Comparison of ENCODE assay signal across 8 mouse cellular contexts in genomic region chr19:8920836-8921291, GRCm38 (mm10). TPM values are rescaled to one million over a fixed set of nuclear protein-coding genes. Genes with fewer than 3 reads are reported as not detected.
DNase-seq lines count a peak whose midpoint lies in the region; ATAC-seq and TF ChIP-seq lines count a peak whose summit lies in the region.

No protein-coding gene starts in this region.

- H3K4me2 ChIP-seq in heart, embryonic 15.5 days = peak overlapping the region; percentile 77
- H3K4me2 ChIP-seq in limb, embryonic 14.5 days (replicated peaks; ENCODE audit: low read depth, low read length, severe bottlenecking) = peak overlapping the region; percentile 91
- peak overlapping the region; percentile 71 for H3K4me2 ChIP-seq in neural tube, embryonic 12.5 days (replicated peaks)

- H3K36me3 ChIP-seq in heart, embryonic 15.5 days = peaks cover 23% of the 10 kb centered on the region
- peaks cover 29% of the 10 kb centered on the region for H3K36me3 ChIP-seq in limb, embryonic 14.5 days (ENCODE audit: control insufficient read depth, insufficient read depth, low read length)
- H3K36me3 ChIP-seq in neural tube, embryonic 12.5 days = peaks cover 21% of the 10 kb centered on the region

- H3K4me3 ChIP-seq in lung, adult 2 months (replicated peaks; ENCODE audit: extremely low read depth, low read depth, low read length) = peak overlapping the region; percentile 79
- peak overlapping the region; percentile 67 for H3K4me3 ChIP-seq in bone marrow macrophage, adult 2 months (ENCODE audit: insufficient read depth, low read length)
- H3K4me3 ChIP-seq in heart, embryonic 15.5 days = peak overlapping the region; percentile 92
- peak overlapping the region; percentile 79 for H3K4me3 ChIP-seq in limb, embryonic 14.5 days (replicated peaks; ENCODE audit: low read length)
- H3K4me3 ChIP-seq in neural tube, embryonic 12.5 days = peak overlapping the region; percentile 83

- TF ChIP-seq POLR2A in lung, adult 2 months (IDR thresholded peaks at IDR 0.05; ENCODE audit: borderline replicate concordance, extremely low read depth, low read depth, low read length) = no peak
- no peak; the same call in 1 of the 2 replicates for TF ChIP-seq POLR2A in bone marrow macrophage, adult 2 months (IDR thresholded peaks at IDR 0.05; ENCODE audit: borderline replicate concordance, low read depth, low read length)
- no peak for TF ChIP-seq POLR2A in limb, embryonic 14.5 days (IDR thresholded peaks at IDR 0.05; ENCODE audit: borderline replicate concordance, extremely low read depth, insufficient read depth, insufficient read length)

- peak; percentile 21; the same call in 1 of the 2 replicates for ATAC-seq in heart, embryonic 15.5 days (replicated peaks; ENCODE audit: insufficient number of reproducible peaks, insufficient read depth, low FRiP score, low read depth)
- no peak for ATAC-seq in limb, embryonic 14.5 days (ENCODE audit: low FRiP score, low read depth)
- ATAC-seq in neural tube, embryonic 12.5 days (ENCODE audit: low FRiP score, low read depth) = no peak

- H3K9ac ChIP-seq in heart, embryonic 15.5 days = peak overlapping the region; percentile 79
- H3K9ac ChIP-seq in limb, embryonic 14.5 days (ENCODE audit: low read depth, low read length, severe bottlenecking) = peak overlapping the region; percentile 77
- peak overlapping the region; percentile 81 for H3K9ac ChIP-seq in neural tube, embryonic 12.5 days

- DNase-seq in lung, adult 2 months = no peak
- DNase-seq in lung, postnatal 10 days = no peak
- DNase-seq in limb, embryonic 14.5 days (ENCODE audit: low spot score) = peak; percentile 68
- no peak for DNase-seq in frontal cortex, postnatal 36 days (ENCODE audit: low spot score in 2 of 2)
- no peak for DNase-seq in left cerebral cortex, postnatal 36 days (ENCODE audit: low spot score in 2 of 2)

- no peaks in the 10 kb centered on the region for H3K9me3 ChIP-seq in heart, embryonic 15.5 days (replicated peaks)
- H3K9me3 ChIP-seq in limb, embryonic 14.5 days (ENCODE audit: control insufficient read depth, low read length) = no peaks in the 10 kb centered on the region
- H3K9me3 ChIP-seq in neural tube, embryonic 12.5 days = no peaks in the 10 kb centered on the region

- H3K27ac ChIP-seq in bone marrow macrophage, adult 2 months (ENCODE audit: insufficient read depth, low read depth, low read length) = peak overlapping the region; percentile 68
- peak overlapping the region; percentile 93 for H3K27ac ChIP-seq in heart, embryonic 15.5 days
- H3K27ac ChIP-seq in limb, embryonic 14.5 days (replicated peaks; ENCODE audit: low read depth, low read length) = peak overlapping the region; percentile 86
- peak overlapping the region; percentile 75 for H3K27ac ChIP-seq in neural tube, embryonic 12.5 days

- H3K27me3 ChIP-seq in heart, embryonic 15.5 days = no peaks in the 10 kb centered on the region
- no peaks in the 10 kb centered on the region for H3K27me3 ChIP-seq in limb, embryonic 14.5 days (ENCODE audit: control insufficient read depth, insufficient read depth, low read length)
- no peaks in the 10 kb centered on the region for H3K27me3 ChIP-seq in neural tube, embryonic 12.5 days (replicated peaks)

- 2% methylated on average over 6 of the region's 6 CpGs for WGBS in lung, adult 2 months
- WGBS in heart, embryonic 15.5 days = under 1% methylated on average over 6 of the region's 6 CpGs
- WGBS in limb, embryonic 14.5 days = under 1% methylated on average over 6 of the region's 6 CpGs
- 4% methylated on average over 6 of the region's 6 CpGs for WGBS in neural tube, embryonic 12.5 days

- no peak for TF ChIP-seq CTCF in lung, adult 2 months (IDR thresholded peaks at IDR 0.05; ENCODE audit: insufficient read depth, low read length)
- TF ChIP-seq CTCF in bone marrow macrophage, adult 2 months (IDR thresholded peaks at IDR 0.05; ENCODE audit: low read depth, low read length) = no peak

- intact Hi-C loops in left cerebral cortex, postnatal 36 days (cut with DNase I) = no loop called here

- H3K4me1 ChIP-seq in lung, adult 2 months (ENCODE audit: control insufficient read depth, insufficient read depth, low read length) = peaks cover 5% of the 10 kb centered on the region
- peaks cover 15% of the 10 kb centered on the region for H3K4me1 ChIP-seq in bone marrow macrophage, adult 2 months (ENCODE audit: control insufficient read depth, insufficient read depth, low read length)
- H3K4me1 ChIP-seq in heart, embryonic 15.5 days (replicated peaks) = peaks cover 15% of the 10 kb centered on the region
- H3K4me1 ChIP-seq in limb, embryonic 14.5 days (ENCODE audit: control insufficient read depth, insufficient read depth, low read length) = peaks cover 13% of the 10 kb centered on the region
- peaks cover 13% of the 10 kb centered on the region for H3K4me1 ChIP-seq in neural tube, embryonic 12.5 days

RNA-seq across cellular contexts. Expression of gene B3gat3, which starts 0.7 kb away (rescaled TPM):
- polyA plus RNA-seq in lung, adult 2 months (2012; rRNA removed) = 92.3 and 107 TPM in 2 replicates
- polyA plus RNA-seq in bone marrow macrophage, adult 2 months (2012; ENCODE audit: insufficient read depth, insufficient read length, missing spikeins) = 35.5 and 40.8 TPM in 2 replicates
- polyA plus RNA-seq in heart, embryonic 15.5 days (2015; fragmentation: Nextera tagmentation; extraction: Ambion mirVana) = 33.3 and 38.1 TPM in 2 replicates
- 116 and 142 TPM in 2 replicates for polyA plus RNA-seq in limb, embryonic 14.5 days (2012; rRNA removed)
- 39.7 and 43.0 TPM in 2 replicates for polyA plus RNA-seq in limb, embryonic 14.5 days (2014; fragmentation: Nextera tagmentation; extraction: Ambion mirVana)
- 84.2 and 91.5 TPM in 2 replicates for polyA plus RNA-seq in neural tube, embryonic 12.5 days (2016; fragmentation: Nextera tagmentation; extraction: Ambion mirVana)
- total RNA-seq in left cerebral cortex, postnatal 36 days (2021) = 100 to 1,000 TPM; 167 to 187 TPM

RNA-seq across cellular contexts. Expression of gene Rom1, which starts 8.3 kb away (rescaled TPM):
- polyA plus RNA-seq in lung, adult 2 months (2012; rRNA removed) = 11.3 and 14.1 TPM in 2 replicates
- 2.5 and 3.6 TPM in 2 replicates for polyA plus RNA-seq in bone marrow macrophage, adult 2 months (2012; ENCODE audit: insufficient read depth, insufficient read length, missing spikeins)
- polyA plus RNA-seq in heart, embryonic 15.5 days (2015; fragmentation: Nextera tagmentation; extraction: Ambion mirVana) = 1.9 and 2.3 TPM in 2 replicates
- polyA plus RNA-seq in limb, embryonic 14.5 days (2012; rRNA removed) = 5.2 and 7.1 TPM in 2 replicates
- polyA plus RNA-seq in limb, embryonic 14.5 days (2014; fragmentation: Nextera tagmentation; extraction: Ambion mirVana) = 2.0 and 2.4 TPM in 2 replicates
- 2.1 and 2.3 TPM in 2 replicates for polyA plus RNA-seq in neural tube, embryonic 12.5 days (2016; fragmentation: Nextera tagmentation; extraction: Ambion mirVana)
- 1 to 10 TPM; 7.0 to 7.2 TPM for total RNA-seq in left cerebral cortex, postnatal 36 days (2021)

RNA-seq across cellular contexts. Expression of gene Eml3, which starts 8.5 kb away (rescaled TPM):
- 50.5 and 65.5 TPM in 2 replicates for polyA plus RNA-seq in lung, adult 2 months (2012; rRNA removed)
- 33.1 and 33.7 TPM in 2 replicates for polyA plus RNA-seq in bone marrow macrophage, adult 2 months (2012; ENCODE audit: insufficient read depth, insufficient read length, missing spikeins)
- polyA plus RNA-seq in heart, embryonic 15.5 days (2015; fragmentation: Nextera tagmentation; extraction: Ambion mirVana) = 12.7 and 21.9 TPM in 2 replicates
- 62.1 and 74.9 TPM in 2 replicates for polyA plus RNA-seq in limb, embryonic 14.5 days (2012; rRNA removed)
- 21.5 and 25.2 TPM in 2 replicates for polyA plus RNA-seq in limb, embryonic 14.5 days (2014; fragmentation: Nextera tagmentation; extraction: Ambion mirVana)
- polyA plus RNA-seq in neural tube, embryonic 12.5 days (2016; fragmentation: Nextera tagmentation; extraction: Ambion mirVana) = 14.1 and 14.3 TPM in 2 replicates
- 10 to 100 TPM in 1 of 2 experiments, 1 to 10 TPM in 1; 9.6 to 12.6 TPM for total RNA-seq in left cerebral cortex, postnatal 36 days (2021)

RNA-seq across cellular contexts. Expression of gene Mta2, which starts 20.8 kb away (rescaled TPM):
- 20.0 and 26.9 TPM in 2 replicates for polyA plus RNA-seq in lung, adult 2 months (2012; rRNA removed)
- 78.6 and 81.2 TPM in 2 replicates for polyA plus RNA-seq in bone marrow macrophage, adult 2 months (2012; ENCODE audit: insufficient read depth, insufficient read length, missing spikeins)
- 74.2 and 99.5 TPM in 2 replicates for polyA plus RNA-seq in heart, embryonic 15.5 days (2015; fragmentation: Nextera tagmentation; extraction: Ambion mirVana)
- polyA plus RNA-seq in limb, embryonic 14.5 days (2012; rRNA removed) = 63.4 and 76.5 TPM in 2 replicates
- 43.8 and 47.2 TPM in 2 replicates for polyA plus RNA-seq in limb, embryonic 14.5 days (2014; fragmentation: Nextera tagmentation; extraction: Ambion mirVana)
- 175 and 177 TPM in 2 replicates for polyA plus RNA-seq in neural tube, embryonic 12.5 days (2016; fragmentation: Nextera tagmentation; extraction: Ambion mirVana)
- total RNA-seq in left cerebral cortex, postnatal 36 days (2021) = 10 to 100 TPM; 43.9 to 52.0 TPM

RNA-seq across cellular contexts. Expression of gene Ganab, which starts 23.0 kb away (rescaled TPM):
- 83.8 and 124 TPM in 2 replicates for polyA plus RNA-seq in lung, adult 2 months (2012; rRNA removed)
- 82.5 and 91.3 TPM in 2 replicates for polyA plus RNA-seq in bone marrow macrophage, adult 2 months (2012; ENCODE audit: insufficient read depth, insufficient read length, missing spikeins)
- polyA plus RNA-seq in heart, embryonic 15.5 days (2015; fragmentation: Nextera tagmentation; extraction: Ambion mirVana) = 50.0 and 67.9 TPM in 2 replicates
- polyA plus RNA-seq in limb, embryonic 14.5 days (2012; rRNA removed) = 212 and 265 TPM in 2 replicates
- polyA plus RNA-seq in limb, embryonic 14.5 days (2014; fragmentation: Nextera tagmentation; extraction: Ambion mirVana) = 91.7 and 99.6 TPM in 2 replicates
- polyA plus RNA-seq in neural tube, embryonic 12.5 days (2016; fragmentation: Nextera tagmentation; extraction: Ambion mirVana) = 116 and 119 TPM in 2 replicates
- 100 to 1,000 TPM in 1 of 2 experiments, 10 to 100 TPM in 1; 95.3 to 102 TPM for total RNA-seq in left cerebral cortex, postnatal 36 days (2021)
